Mouse (Mus musculus) forebrain, embryonic 14.5 days (tissue): ENCODE data around the gene Cyth1. TPM values are rescaled to one million over a fixed set of nuclear protein-coding genes. Genes with fewer than 3 reads are reported as not detected.

Experiments
- ATAC-seq: fragments of 200-750 bp; cut with Nextera tagmentation; 2 replicates; pipeline ENCODE4 v1.8.0; 2017; ENCODE audit warnings: mild to moderate bottlenecking, moderate library complexity
- DNase-seq: peaks from one replicate; pipeline ENCODE4 v3.0.0-alpha.2; 2015; ENCODE audit warnings: low spot score
- H3K27ac ChIP-seq: fragments of 300-500 bp; sonication (generic); 2 replicates; pipeline ENCODE4 v1.5.1; 2014; ENCODE audit warnings: low read depth, mild to moderate bottlenecking, control low read depth, low read length, moderate library complexity
- H3K27me3 ChIP-seq: fragments of 300-500 bp; sonication (generic); replicated peaks from 2 replicates; pipeline ENCODE4 v1.6.1; 2014; ENCODE audit warnings: low read length, control low read depth, mixed read lengths; ENCODE audit not compliant: control insufficient read depth, insufficient read depth
- H3K36me3 ChIP-seq: fragments of 300-500 bp; sonication (generic); 2 replicates; pipeline ENCODE4 v1.6.1; 2014; ENCODE audit warnings: low read length, control low read depth; ENCODE audit not compliant: control insufficient read depth, insufficient read depth
- H3K4me1 ChIP-seq: fragments of 300-500 bp; sonication (generic); 2 replicates; pipeline ENCODE4 v1.6.1; 2014; ENCODE audit warnings: antibody characterized with exemption, low read length, control low read depth; ENCODE audit not compliant: control insufficient read depth, insufficient read depth
- H3K4me2 ChIP-seq: fragments of 300-500 bp; sonication (generic); 2 replicates; pipeline ENCODE4 v1.6.1; 2014; ENCODE audit warnings: mild to moderate bottlenecking, control low read depth, low read length
- H3K4me3 ChIP-seq: fragments of 300-500 bp; sonication (generic); 2 replicates; pipeline ENCODE4 v1.5.1; 2014; ENCODE audit warnings: low read depth, low read length, control low read depth
- H3K9ac ChIP-seq: fragments of 300-500 bp; sonication (generic); 2 replicates; pipeline ENCODE4 v1.6.1; 2014; ENCODE audit warnings: mild to moderate bottlenecking, low read length, control low read depth, moderate library complexity
- H3K9me3 ChIP-seq: fragments of 300-500 bp; sonication (generic); replicated peaks from 2 replicates; pipeline ENCODE4 v1.6.1; 2016; ENCODE audit warnings: low read length, control low read depth, mixed read lengths; ENCODE audit not compliant: control insufficient read depth
- WGBS: fragments of 180-500 bp; shearing (Covaris S2); extraction: QIAGEN DNeasy Blood & Tissue Kit; methylation state at CpG from one replicate; pipeline ENCODE4 v1.1.7; 2014; 5-methylcytosine and 5-hydroxymethylcytosine counted together
- polyA plus RNA-seq: library from polyadenylated mRNA; unstranded; fragments of >200 nt; fragmentation: Nextera tagmentation; extraction: Ambion mirVana; gene quantifications from 2 replicates; pipeline ENCODE4 v1.2.1, GENCODE M21; 2014

The Cyth1 gene
- polyA plus RNA-seq, 1 experiment from 2014 or later: 21.9 TPM

GRCm38 (mm10) chr11:118201833-118202409 lies 46.5 kb downstream of the Cyth1 start:
- peak overlapping the region; percentile 81 for H3K9ac ChIP-seq
- peak overlapping the region; percentile 80 for H3K4me2 ChIP-seq
- H3K27ac ChIP-seq: peak overlapping the region; percentile 95
- ATAC-seq: peak; percentile 60
- peak overlapping the region; percentile 47 for H3K4me3 ChIP-seq
- no peaks in the 10 kb centered on the region for H3K27me3 ChIP-seq
- peaks cover 54% of the 10 kb centered on the region for H3K4me1 ChIP-seq
- H3K9me3 ChIP-seq: no peaks in the 10 kb centered on the region
- WGBS: 10% methylated on average over 9 of the region's 9 CpGs
- DNase-seq: no peak
- H3K36me3 ChIP-seq: no peaks in the 10 kb centered on the region

DNA sequence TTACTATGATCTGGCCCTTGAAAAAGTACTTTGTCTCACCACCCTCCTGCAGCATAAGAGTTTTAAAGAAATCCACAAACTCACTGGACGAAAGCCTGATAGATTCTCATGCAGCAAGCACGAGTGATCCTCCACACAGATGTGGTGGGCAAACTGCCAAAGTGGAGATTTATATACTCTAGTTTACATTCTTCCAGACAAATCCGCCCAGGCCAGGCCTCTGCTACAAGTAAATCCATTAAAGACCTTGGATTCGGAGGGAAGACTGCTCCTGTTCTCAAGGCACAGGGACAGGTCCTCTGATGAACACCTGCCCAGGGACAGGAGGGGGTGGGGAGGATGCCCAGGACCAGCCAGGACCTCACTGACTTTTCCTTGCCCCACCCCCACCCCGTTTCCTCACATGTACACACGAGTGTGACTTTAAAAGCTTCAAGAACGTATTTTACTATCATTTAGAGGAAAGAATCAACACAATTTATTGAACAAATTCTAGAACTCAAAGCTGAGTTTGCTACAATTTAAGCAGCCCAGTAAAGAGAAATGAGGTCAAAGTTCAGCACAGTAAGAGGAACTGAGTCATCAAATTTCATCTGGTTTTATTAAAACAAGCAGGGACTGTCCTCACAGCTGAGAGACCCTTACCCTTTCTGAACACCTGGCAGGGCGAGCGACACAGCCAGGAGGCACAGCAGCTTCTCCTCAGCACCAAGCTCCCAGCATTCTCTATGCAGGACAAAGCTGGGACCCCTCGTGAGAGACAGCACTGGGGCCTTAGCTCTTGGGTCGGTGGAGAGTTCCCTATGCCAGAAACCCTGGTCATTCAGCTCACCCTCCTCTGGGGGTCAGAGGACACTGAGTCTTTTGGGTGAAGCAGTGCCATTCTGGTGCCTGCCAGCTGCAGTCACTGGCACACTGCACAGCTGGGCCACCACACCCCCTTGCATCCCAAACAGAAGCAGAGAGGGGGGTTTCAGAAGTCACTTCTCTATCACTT lies 47.3 kb downstream of the Cyth1 start:
- H3K4me2 ChIP-seq: peak overlapping the region; percentile 80
- H3K36me3 ChIP-seq: no peaks in the 10 kb centered on the region
- H3K9me3 ChIP-seq: no peaks in the 10 kb centered on the region
- ATAC-seq (no peak), DNase-seq (peak; percentile 60)
- 33% methylated on average over 11 of the region's 11 CpGs for WGBS
- H3K27me3 ChIP-seq: no peaks in the 10 kb centered on the region
- H3K9ac ChIP-seq: peak overlapping the region; percentile 81
- peaks cover 58% of the 10 kb centered on the region for H3K4me1 ChIP-seq
- peak overlapping the region; percentile 95; the same call in 1 of the 2 replicates for H3K27ac ChIP-seq
- H3K4me3 ChIP-seq: peak overlapping the region; percentile 47

- Histone ChIP-seq H3K27ac (peak overlapping the region; percentile 86), H3K9ac (peak overlapping the region; percentile 47), H3K36me3 (0 out of 2 replicates have a peak, but pooled peaks cover 4% of the 10 kb centered on the region), H3K4me1 (peaks cover 60% of the 10 kb centered on the region), H3K4me3 (peak overlapping the region; percentile 10; the same call in 1 of the 2 replicates), H3K4me2 (peak overlapping the region; percentile 41), H3K27me3 (no peaks in the 10 kb centered on the region), H3K9me3 (no peaks in the 10 kb centered on the region)
- DNase-seq: peak; percentile 60
- ATAC-seq: no peak
- WGBS: 2% methylated on average over 2 of the region's 2 CpGs
Observed at GRCm38 (mm10) chr11:118198296-118198600, 50.1 kb downstream of the Cyth1 start.

DNA sequence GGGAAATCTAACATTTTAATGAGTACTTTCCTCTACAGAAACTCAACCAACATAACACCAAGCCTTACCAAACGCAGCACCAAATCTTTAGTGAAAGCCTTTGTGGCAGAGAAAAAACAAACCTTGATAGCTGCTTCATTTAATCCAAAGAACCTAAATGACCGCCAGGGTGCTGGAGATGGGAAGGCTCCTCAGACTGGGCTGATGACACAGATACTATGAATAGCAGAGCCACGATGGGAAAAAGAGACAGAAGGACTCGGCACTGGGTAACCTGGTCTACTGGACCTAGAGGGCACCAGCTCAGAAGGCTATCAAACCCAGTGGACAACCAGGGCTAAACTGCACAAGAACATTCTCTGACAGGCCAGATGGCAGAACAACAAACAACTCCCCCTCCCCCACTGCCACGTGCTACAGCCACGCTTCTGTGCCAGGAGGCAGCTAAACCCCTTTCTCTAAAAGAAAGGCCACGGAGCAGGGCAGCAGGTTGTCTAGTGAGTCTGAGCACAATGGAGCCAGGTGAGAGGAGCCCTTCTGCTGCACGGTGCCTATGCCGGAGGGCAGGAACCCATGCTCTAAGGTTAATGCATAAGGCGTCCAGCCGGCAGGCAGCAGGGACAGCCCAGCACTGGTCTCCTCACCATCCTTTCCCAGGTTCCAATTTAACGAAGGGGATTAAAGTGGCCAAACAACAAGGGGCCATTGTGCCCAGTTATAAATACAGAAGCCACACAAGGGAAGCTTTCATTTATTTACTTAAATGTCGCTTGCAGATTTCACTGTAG lies 50.7 kb downstream of the Cyth1 start:
- ATAC-seq (peak; percentile 48), DNase-seq (peak; percentile 87)
- peak overlapping the region; percentile 41 for H3K4me2 ChIP-seq
- peak overlapping the region; percentile 10; the same call in 1 of the 2 replicates for H3K4me3 ChIP-seq
- 0 out of 2 replicates have a peak, but pooled peaks cover 8% of the 10 kb centered on the region for H3K36me3 ChIP-seq
- H3K9me3 ChIP-seq: no peaks in the 10 kb centered on the region
- peak overlapping the region; percentile 47 for H3K9ac ChIP-seq
- 12% methylated on average over 13 of the region's 13 CpGs for WGBS
- peak overlapping the region; percentile 86 for H3K27ac ChIP-seq
- H3K4me1 ChIP-seq: peaks cover 55% of the 10 kb centered on the region
- no peaks in the 10 kb centered on the region for H3K27me3 ChIP-seq

- ATAC-seq: peak; percentile 30; the same call in 1 of the 2 replicates
- Histone ChIP-seq H3K9me3 (no peaks in the 10 kb centered on the region), H3K9ac (peak overlapping the region; percentile 38; the same call in 1 of the 2 replicates), H3K4me3 (no peak overlapping the region), H3K36me3 (peaks cover 16% of the 10 kb centered on the region), H3K4me1 (peaks cover 50% of the 10 kb centered on the region), H3K27me3 (no peaks in the 10 kb centered on the region), H3K4me2 (no peak overlapping the region), H3K27ac (peak overlapping the region; percentile 49; the same call in 1 of the 2 replicates)
- 53% methylated on average over 10 of the region's 10 CpGs for WGBS
- DNase-seq: no peak
Observed at GRCm38 (mm10) chr11:118196824-118197388, 51.5 kb downstream of the Cyth1 start.

DNA sequence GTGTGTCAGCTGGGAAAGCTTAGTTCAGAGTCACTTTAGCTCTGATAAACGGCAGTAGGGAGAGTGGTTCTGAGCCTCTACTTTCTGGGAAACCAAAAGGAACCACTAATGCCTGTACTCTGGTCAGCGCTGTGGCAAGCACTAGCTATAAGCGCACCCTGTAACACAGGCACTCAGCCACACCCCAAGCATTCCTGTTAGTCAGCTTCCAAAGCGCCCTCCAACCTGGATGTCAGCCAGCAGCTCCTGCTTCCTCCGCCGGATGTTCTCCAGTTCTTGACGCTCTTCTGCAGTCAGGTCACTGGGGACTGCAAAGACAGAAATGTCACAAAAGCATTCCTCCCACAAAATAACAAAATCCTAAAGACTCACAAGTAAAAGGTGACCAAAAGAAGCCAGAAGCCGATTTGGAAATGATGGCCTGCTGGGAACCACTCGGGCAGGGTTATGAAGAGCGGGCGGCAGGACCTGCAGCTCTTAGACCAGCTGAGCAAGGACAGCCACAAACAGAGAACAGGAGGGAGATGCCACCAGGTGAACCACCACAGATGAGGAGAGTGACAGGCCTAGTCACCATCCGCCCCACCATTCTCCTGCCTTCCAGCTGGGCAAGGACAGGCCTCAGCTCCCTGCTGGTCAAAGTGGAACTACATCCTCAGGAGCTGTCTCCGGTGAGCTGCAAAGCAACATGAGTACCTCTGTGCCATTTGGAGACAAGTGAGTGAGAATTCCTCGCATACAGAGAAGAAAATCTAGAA lies 54.8 kb downstream of the Cyth1 start:
- 73% methylated on average over 14 of the region's 14 CpGs for WGBS
- no peak for DNase-seq

GRCm38 (mm10) chr11:118192973-118193372 lies 55.4 kb downstream of the Cyth1 start:
- 87% methylated on average over 5 of the region's 5 CpGs for WGBS
- Histone ChIP-seq H3K4me1 (peaks cover 16% of the 10 kb centered on the region), H3K4me3 (no peak overlapping the region), H3K27me3 (no peaks in the 10 kb centered on the region), H3K4me2 (no peak overlapping the region), H3K9ac (no peak overlapping the region), H3K27ac (no peak overlapping the region), H3K9me3 (no peaks in the 10 kb centered on the region), H3K36me3 (peaks cover 44% of the 10 kb centered on the region)
- DNase-seq (no peak), ATAC-seq (no peak)

More for the DNA sequence above, 54.8 kb downstream of the Cyth1 start:
- H3K4me3 ChIP-seq: no peak overlapping the region
- H3K9me3 ChIP-seq: no peaks in the 10 kb centered on the region
- no peaks in the 10 kb centered on the region for H3K27me3 ChIP-seq
- peaks cover 38% of the 10 kb centered on the region for H3K36me3 ChIP-seq
- ATAC-seq: no peak
- H3K9ac ChIP-seq: no peak overlapping the region
- no peak overlapping the region for H3K27ac ChIP-seq
- H3K4me1 ChIP-seq: peaks cover 22% of the 10 kb centered on the region
- H3K4me2 ChIP-seq: no peak overlapping the region

GRCm38 (mm10) chr11:118182768-118183167 lies 65.6 kb downstream of the Cyth1 start:
- Histone ChIP-seq H3K4me1 (no peaks in the 10 kb centered on the region), H3K27ac (no peak overlapping the region), H3K4me3 (no peak overlapping the region), H3K27me3 (no peaks in the 10 kb centered on the region), H3K4me2 (no peak overlapping the region), H3K9ac (no peak overlapping the region), H3K36me3 (peaks cover 80% of the 10 kb centered on the region), H3K9me3 (no peaks in the 10 kb centered on the region)
- ATAC-seq (no peak), DNase-seq (no peak)
- 88% methylated on average over 9 of the region's 9 CpGs for WGBS
